Mouse (Mus musculus) hindbrain, embryonic 12.5 days (tissue): ENCODE measurements around the gene Sae1. TPM values are rescaled to one million over a fixed set of nuclear protein-coding genes. Genes with fewer than 3 reads are reported as not detected.

Experiments used
- ATAC-seq: fragments of 200-750 bp; cut with Nextera tagmentation; 2 replicates; pipeline ENCODE4 v1.8.0; 2017; ENCODE audit warnings: moderate TSS enrichment; ENCODE audit not compliant: low FRiP score
- H3K27ac ChIP-seq: fragments of 300-500 bp; sonication (generic); 2 replicates; pipeline ENCODE4 v1.5.1; 2016; ENCODE audit warnings: mild to moderate bottlenecking
- H3K27me3 ChIP-seq: fragments of 300-500 bp; sonication (generic); 2 replicates; pipeline ENCODE4 v1.6.1; 2016; ENCODE audit warnings: mild to moderate bottlenecking
- H3K36me3 ChIP-seq: fragments of 300-500 bp; sonication (generic); 2 replicates; pipeline ENCODE4 v1.6.1; 2016; ENCODE audit warnings: mild to moderate bottlenecking
- H3K4me1 ChIP-seq: fragments of 300-500 bp; sonication (generic); 2 replicates; pipeline ENCODE4 v1.6.1; 2016
- H3K4me2 ChIP-seq: fragments of 300-500 bp; sonication (generic); replicated peaks from 2 replicates; pipeline ENCODE4 v1.6.1; 2016; ENCODE audit warnings: mild to moderate bottlenecking
- H3K4me3 ChIP-seq: fragments of 300-500 bp; sonication (generic); 2 replicates; pipeline ENCODE4 v1.5.1; 2016; ENCODE audit warnings: mild to moderate bottlenecking
- H3K9ac ChIP-seq: fragments of 300-500 bp; sonication (generic); 2 replicates; pipeline ENCODE4 v1.6.1; 2016; ENCODE audit warnings: mild to moderate bottlenecking, moderate library complexity
- H3K9me3 ChIP-seq: fragments of 300-500 bp; sonication (generic); replicated peaks from 2 replicates; pipeline ENCODE4 v1.6.1; 2016; ENCODE audit warnings: mild to moderate bottlenecking
- WGBS: fragments of 180-500 bp; shearing (Covaris S2); methylation state at CpG from one replicate; pipeline ENCODE4 v1.1.7; 2016; 5-methylcytosine and 5-hydroxymethylcytosine counted together
- polyA plus RNA-seq: library from polyadenylated mRNA; unstranded; fragments of >200 nt; fragmentation: Nextera tagmentation; extraction: Ambion mirVana; gene quantifications from 2 replicates; pipeline ENCODE4 v1.2.1, GENCODE M21; 2016

Gene Sae1
- 307 and 311 TPM in 2 replicates for polyA plus RNA-seq

GRCm38 (mm10) chr7:16387160-16388041 is at the start of gene Sae1:
Sae1 (minus strand) TSS chr7:16387806.
- H3K9me3 ChIP-seq: no peaks in the 10 kb centered on the region
- peak within 1 kb of the TSS; percentile 94 for H3K9ac ChIP-seq
- peaks cover 14% of the 10 kb centered on the region for H3K36me3 ChIP-seq
- H3K4me2 ChIP-seq: peak within 1 kb of the TSS; percentile 89
- H3K27ac ChIP-seq: peak within 1 kb of the TSS; percentile 84
- H3K4me1 ChIP-seq: peaks cover 25% of the 10 kb centered on the region
- WGBS: under 1% methylated on average over 58 of the region's 58 CpGs
- ATAC-seq: peak; percentile 94
- peak within 1 kb of the TSS; percentile 88 for H3K4me3 ChIP-seq
- H3K27me3 ChIP-seq: no peaks in the 10 kb centered on the region

GRCm38 (mm10) chr7:16435088-16435487 is 47.5 kb upstream of the Sae1 start:
- no peaks in the 10 kb centered on the region for H3K9me3 ChIP-seq
- no peak overlapping the region for H3K27ac ChIP-seq
- no peaks in the 10 kb centered on the region for H3K4me1 ChIP-seq
- WGBS: 84% methylated on average over 9 of the region's 9 CpGs
- H3K4me3 ChIP-seq: no peak overlapping the region
- 0 out of 2 replicates have a peak overlapping the region, but pooled peaks have one; percentile 4 for H3K9ac ChIP-seq
- no peak for ATAC-seq
- H3K27me3 ChIP-seq: no peaks in the 10 kb centered on the region
- no peak overlapping the region for H3K4me2 ChIP-seq
- peaks cover 70% of the 10 kb centered on the region for H3K36me3 ChIP-seq

GRCm38 (mm10) chr7:16433352-16433971 is 45.9 kb upstream of the Sae1 start:
- Histone ChIP-seq H3K4me1 (no peaks in the 10 kb centered on the region), H3K9me3 (no peaks in the 10 kb centered on the region), H3K9ac (no peak overlapping the region), H3K4me3 (no peak overlapping the region), H3K27me3 (no peaks in the 10 kb centered on the region), H3K27ac (no peak overlapping the region), H3K4me2 (no peak overlapping the region), H3K36me3 (peaks cover 86% of the 10 kb centered on the region)
- 80% methylated on average over 3 of the region's 3 CpGs for WGBS
- no peak for ATAC-seq

DNA sequence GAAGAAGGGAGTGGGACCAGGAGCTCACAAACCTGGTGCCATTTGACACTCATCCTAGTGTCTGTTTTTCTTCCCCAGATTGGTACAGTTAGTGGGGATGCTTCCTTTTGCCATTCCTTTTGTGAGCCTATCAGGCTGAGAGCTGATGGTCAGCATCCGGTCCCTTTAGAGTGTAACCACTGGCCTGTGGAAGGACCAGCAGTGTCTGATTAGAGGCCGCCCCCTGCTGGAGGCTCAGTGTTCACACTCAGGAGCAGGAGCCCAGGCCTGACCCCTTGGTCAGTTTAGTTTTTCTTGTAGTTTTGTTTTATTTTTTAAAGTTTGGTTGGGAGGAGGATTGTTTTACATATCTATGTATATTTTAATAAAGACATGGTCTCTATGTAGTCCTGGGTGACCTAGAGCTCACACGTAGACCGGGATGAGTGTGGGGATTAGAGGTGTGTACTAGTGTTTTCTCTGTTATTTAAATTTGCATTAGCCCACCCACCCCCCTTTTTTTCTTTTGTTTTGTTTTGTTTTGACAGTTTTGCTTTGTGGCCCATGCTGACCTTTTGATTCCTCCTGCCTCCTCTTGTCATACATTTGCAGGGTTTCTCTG is 38.6 kb upstream of the Sae1 start:
- 63% methylated on average over 4 of the region's 4 CpGs for WGBS
- ATAC-seq: peak; percentile 79

DNA sequence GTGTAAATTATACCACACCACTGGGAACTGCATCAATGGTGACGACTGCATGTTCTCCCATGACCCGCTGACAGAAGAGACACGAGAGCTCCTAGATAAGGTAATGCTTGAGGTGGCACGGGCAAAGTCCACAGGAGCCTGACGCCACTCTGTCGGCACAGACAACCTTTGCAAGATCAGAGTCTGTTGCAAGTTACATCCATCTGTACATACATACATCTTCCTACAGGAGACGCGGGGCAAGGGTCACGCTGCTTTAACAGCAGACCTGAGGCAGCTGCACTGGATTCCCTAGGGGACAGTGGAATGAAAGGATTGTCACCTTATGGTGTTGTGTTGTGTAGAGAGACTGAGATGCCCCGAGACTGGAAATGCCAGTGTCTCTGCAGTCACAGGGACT is 38.1 kb upstream of the Sae1 start:
- H3K9ac ChIP-seq: no peak overlapping the region
- no peaks in the 10 kb centered on the region for H3K4me1 ChIP-seq
- WGBS: 93% methylated on average over 10 of the region's 10 CpGs
- no peak; the same call in 1 of the 2 replicates for ATAC-seq
- H3K9me3 ChIP-seq: no peaks in the 10 kb centered on the region
- no peaks in the 10 kb centered on the region for H3K27me3 ChIP-seq
- H3K27ac ChIP-seq: no peak overlapping the region
- H3K4me3 ChIP-seq: no peak overlapping the region
- no peak overlapping the region for H3K4me2 ChIP-seq
- peaks cover 97% of the 10 kb centered on the region for H3K36me3 ChIP-seq

More for the DNA sequence above, 38.6 kb upstream of the Sae1 start:
- Histone ChIP-seq H3K27me3 (no peaks in the 10 kb centered on the region), H3K4me3 (no peak overlapping the region), H3K4me2 (no peak overlapping the region), H3K9ac (no peak overlapping the region), H3K9me3 (no peaks in the 10 kb centered on the region), H3K27ac (no peak overlapping the region), H3K36me3 (peaks cover 97% of the 10 kb centered on the region), H3K4me1 (no peaks in the 10 kb centered on the region)

GRCm38 (mm10) chr7:16423731-16424130 is 36.1 kb upstream of the Sae1 start:
- Histone ChIP-seq H3K4me3 (no peak overlapping the region), H3K27me3 (no peaks in the 10 kb centered on the region), H3K9me3 (no peaks in the 10 kb centered on the region), H3K36me3 (peaks cover 97% of the 10 kb centered on the region), H3K27ac (no peak overlapping the region), H3K9ac (no peak overlapping the region), H3K4me2 (no peak overlapping the region), H3K4me1 (no peaks in the 10 kb centered on the region)
- no peak for ATAC-seq
- WGBS: 89% methylated on average over 9 of the region's 9 CpGs

- Histone ChIP-seq H3K4me3 (no peak overlapping the region), H3K4me1 (no peaks in the 10 kb centered on the region), H3K9me3 (no peaks in the 10 kb centered on the region), H3K9ac (no peak overlapping the region), H3K27ac (no peak overlapping the region), H3K27me3 (no peaks in the 10 kb centered on the region), H3K4me2 (no peak overlapping the region), H3K36me3 (peaks cover 97% of the 10 kb centered on the region)
- no peak for ATAC-seq
- WGBS: 88% methylated on average over 18 of the region's 18 CpGs
Measured at GRCm38 (mm10) chr7:16422222-16422856, 34.7 kb upstream of the Sae1 start.

GRCm38 (mm10) chr7:16420493-16421118 is 33.0 kb upstream of the Sae1 start:
- H3K27ac ChIP-seq: no peak overlapping the region
- ATAC-seq: no peak
- no peak overlapping the region for H3K4me3 ChIP-seq
- H3K27me3 ChIP-seq: no peaks in the 10 kb centered on the region
- H3K4me1 ChIP-seq: no peaks in the 10 kb centered on the region
- peaks cover 95% of the 10 kb centered on the region for H3K36me3 ChIP-seq
- H3K4me2 ChIP-seq: no peak overlapping the region
- WGBS: 94% methylated on average over 8 of the region's 8 CpGs
- no peaks in the 10 kb centered on the region for H3K9me3 ChIP-seq
- H3K9ac ChIP-seq: no peak overlapping the region

GRCm38 (mm10) chr7:16418713-16419112 is 31.1 kb upstream of the Sae1 start:
- Histone ChIP-seq H3K36me3 (peaks cover 79% of the 10 kb centered on the region), H3K4me3 (no peak overlapping the region), H3K9ac (no peak overlapping the region), H3K27ac (no peak overlapping the region), H3K27me3 (no peaks in the 10 kb centered on the region), H3K9me3 (no peaks in the 10 kb centered on the region), H3K4me2 (no peak overlapping the region), H3K4me1 (no peaks in the 10 kb centered on the region)
- no peak for ATAC-seq
- 93% methylated on average over 5 of the region's 5 CpGs for WGBS

DNA sequence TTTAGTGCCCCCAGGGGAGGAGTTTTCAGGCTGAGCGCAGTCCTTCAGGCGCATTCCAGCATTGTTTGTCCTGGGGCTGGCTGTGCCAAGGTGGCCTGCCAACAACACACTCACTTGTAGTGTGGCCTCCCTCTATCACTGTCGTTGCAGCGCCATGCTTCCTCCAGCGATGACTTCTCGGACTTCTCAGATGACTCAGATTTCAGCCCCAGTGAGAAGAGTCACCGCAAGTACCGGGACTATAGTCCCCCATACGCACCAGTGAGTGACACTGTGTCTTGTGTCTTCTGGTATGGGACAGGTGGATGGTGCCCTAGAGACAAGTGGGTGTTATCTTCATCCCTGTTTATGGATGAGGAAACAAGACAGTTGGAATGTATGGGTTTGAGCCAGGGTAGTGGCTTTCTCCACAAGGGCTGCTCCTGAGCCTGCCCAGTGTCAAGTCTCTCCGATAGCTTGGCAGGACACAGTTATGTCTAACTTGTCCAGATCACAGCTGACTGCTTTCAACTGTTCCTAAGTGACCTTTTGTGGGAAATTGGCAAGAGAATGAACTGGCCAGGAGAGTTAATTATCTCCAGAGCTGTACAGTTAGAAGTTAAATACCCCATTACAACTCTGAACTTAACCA is 29.6 kb upstream of the Sae1 start:
- H3K4me1 ChIP-seq: peaks cover 9% of the 10 kb centered on the region
- WGBS: 94% methylated on average over 10 of the region's 10 CpGs

GRCm38 (mm10) chr7:16415426-16415825 is 27.8 kb upstream of the Sae1 start:
- 81% methylated on average over 3 of the region's 3 CpGs for WGBS
- peaks cover 63% of the 10 kb centered on the region for H3K36me3 ChIP-seq

More for the DNA sequence above, 29.6 kb upstream of the Sae1 start:
- H3K4me3 ChIP-seq: no peak overlapping the region
- H3K9me3 ChIP-seq: no peaks in the 10 kb centered on the region
- H3K4me2 ChIP-seq: no peak overlapping the region
- peaks cover 70% of the 10 kb centered on the region for H3K36me3 ChIP-seq
- no peak overlapping the region for H3K9ac ChIP-seq
- no peak overlapping the region for H3K27ac ChIP-seq
- no peaks in the 10 kb centered on the region for H3K27me3 ChIP-seq
- ATAC-seq: no peak

More at GRCm38 (mm10) chr7:16415426-16415825, 27.8 kb upstream of the Sae1 start:
- no peak for ATAC-seq
- Histone ChIP-seq H3K27ac (no peak overlapping the region), H3K9ac (no peak overlapping the region), H3K9me3 (no peaks in the 10 kb centered on the region), H3K27me3 (no peaks in the 10 kb centered on the region), H3K4me3 (no peak overlapping the region), H3K4me2 (no peak overlapping the region), H3K4me1 (peaks cover 19% of the 10 kb centered on the region)
